In genomic region chr7:16920150-16920579, GRCm38 (mm10) we compare ENCODE assay signal across 9 mouse cellular contexts. TPM values are rescaled to one million over a fixed set of nuclear protein-coding genes. Genes with fewer than 3 reads are reported as not detected.
A peak's percentile ranks its signal among the peaks of the same experiment; 100 is the strongest.
DNase-seq lines count a peak whose midpoint lies in the region; ATAC-seq lines count a peak whose summit lies in the region.
"Had no signal": no experiment of that assay in that cellular context is flagged by ENCODE, and none has a peak within 500 bp of the region (broad histone marks: within the 10 kb centered on the region; RNA-seq: fewer than 3 reads in every experiment).

No protein-coding gene starts in this region.

- peak overlapping the region; percentile 17 for H3K4me2 ChIP-seq in embryonic facial prominence, embryonic 14.5 days (ENCODE audit: low read depth, low read length)
- peak overlapping the region; percentile 82 for H3K4me2 ChIP-seq in hindbrain, embryonic 13.5 days
- H3K4me2 ChIP-seq in midbrain, embryonic 15.5 days = peak overlapping the region; percentile 98

- DNase-seq in layer of hippocampus, adult 11-12 months (ENCODE audit: low spot score) = peak; percentile 45
- DNase-seq in layer of hippocampus, adult 8-10 months (ENCODE audit: low spot score in 2 of 2) = no peak
- no peak for DNase-seq in embryonic facial prominence, embryonic 14.5 days (ENCODE audit: low spot score)
- DNase-seq in frontal cortex, postnatal 10 days (ENCODE audit: low spot score in 2 of 2) = no peak
- no peak for DNase-seq in spleen, adult 12 weeks (ENCODE audit: low spot score)
- DNase-seq in urinary bladder, postnatal 25 days (ENCODE audit: low spot score) = no peak

- no peak for ATAC-seq in embryonic facial prominence, embryonic 14.5 days (ENCODE audit: low read depth)
- no peak for ATAC-seq in hindbrain, embryonic 13.5 days (ENCODE audit: low FRiP score)
- no peak for ATAC-seq in midbrain, embryonic 15.5 days (replicated peaks)

- H3K9ac ChIP-seq in embryonic facial prominence, embryonic 14.5 days (ENCODE audit: low read depth, low read length) = peak overlapping the region; percentile 45; the same call in 1 of the 2 replicates
- peak overlapping the region; percentile 70 for H3K9ac ChIP-seq in hindbrain, embryonic 13.5 days
- peak overlapping the region; percentile 27 for H3K9ac ChIP-seq in midbrain, embryonic 15.5 days

- H3K9me3 ChIP-seq in embryonic facial prominence, embryonic 14.5 days (ENCODE audit: control insufficient read depth, low read length) = no peaks in the 10 kb centered on the region
- no peaks in the 10 kb centered on the region for H3K9me3 ChIP-seq in hindbrain, embryonic 13.5 days
- H3K9me3 ChIP-seq in midbrain, embryonic 15.5 days = no peaks in the 10 kb centered on the region

- peak overlapping the region; percentile 8; the same call in 1 of the 2 replicates for H3K4me3 ChIP-seq in embryonic facial prominence, embryonic 14.5 days (ENCODE audit: low read depth, low read length)
- peak overlapping the region; percentile 21 for H3K4me3 ChIP-seq in hindbrain, embryonic 13.5 days
- peak overlapping the region; percentile 13 for H3K4me3 ChIP-seq in midbrain, embryonic 15.5 days

- H3K27ac ChIP-seq in embryonic facial prominence, embryonic 14.5 days (replicated peaks; ENCODE audit: low read depth, low read length) = peak overlapping the region; percentile 39
- peak overlapping the region; percentile 50; the same call in 1 of the 2 replicates for H3K27ac ChIP-seq in hindbrain, embryonic 13.5 days
- H3K27ac ChIP-seq in midbrain, embryonic 15.5 days = peak overlapping the region; percentile 49; the same call in 1 of the 2 replicates

- H3K4me1 ChIP-seq in embryonic facial prominence, embryonic 14.5 days (ENCODE audit: control insufficient read depth, insufficient read depth, low read length) = peaks cover 38% of the 10 kb centered on the region
- peaks cover 67% of the 10 kb centered on the region for H3K4me1 ChIP-seq in hindbrain, embryonic 13.5 days (replicated peaks)
- H3K4me1 ChIP-seq in midbrain, embryonic 15.5 days = peaks cover 48% of the 10 kb centered on the region

- H3K27me3 ChIP-seq in embryonic facial prominence, embryonic 14.5 days (replicated peaks; ENCODE audit: control insufficient read depth, insufficient read depth, low read length) = no peaks in the 10 kb centered on the region
- H3K27me3 ChIP-seq in hindbrain, embryonic 13.5 days = no peaks in the 10 kb centered on the region
- no peaks in the 10 kb centered on the region for H3K27me3 ChIP-seq in midbrain, embryonic 15.5 days (replicated peaks)

- WGBS in embryonic facial prominence, embryonic 14.5 days = 68% methylated on average over 7 of the region's 7 CpGs
- 78% methylated on average over 7 of the region's 7 CpGs for WGBS in hindbrain, embryonic 13.5 days
- 81% methylated on average over 7 of the region's 7 CpGs for WGBS in midbrain, embryonic 15.5 days

- peaks cover 50% of the 10 kb centered on the region for H3K36me3 ChIP-seq in embryonic facial prominence, embryonic 14.5 days (ENCODE audit: control insufficient read depth, insufficient read depth, low read length)
- peaks cover 56% of the 10 kb centered on the region for H3K36me3 ChIP-seq in hindbrain, embryonic 13.5 days
- H3K36me3 ChIP-seq in midbrain, embryonic 15.5 days (replicated peaks) = peaks cover 27% of the 10 kb centered on the region

RNA-seq across cellular contexts. Expression of gene Calm3, which starts 3.7 kb away (rescaled TPM):
- 1,000 to 10,000 TPM; 1,722 to 2,104 (median 1,900) TPM for total RNA-seq in layer of hippocampus, adult 8-10 months (2022)
- 164 and 189 TPM in 2 replicates for polyA plus RNA-seq in embryonic facial prominence, embryonic 14.5 days (2014; fragmentation: Nextera tagmentation; extraction: Ambion mirVana)
- 307 and 317 TPM in 2 replicates for polyA plus RNA-seq in hindbrain, embryonic 13.5 days (2015; fragmentation: Nextera tagmentation; extraction: Ambion mirVana)
- 351 and 370 TPM in 2 replicates for polyA plus RNA-seq in midbrain, embryonic 15.5 days (2015; fragmentation: Nextera tagmentation; extraction: Ambion mirVana)

RNA-seq across cellular contexts. Expression of gene Ptgir, which starts 13.9 kb away (rescaled TPM):
- not detected for total RNA-seq in layer of hippocampus, adult 8-10 months (2022)
- 1.8 and 1.9 TPM in 2 replicates for polyA plus RNA-seq in embryonic facial prominence, embryonic 14.5 days (2014; fragmentation: Nextera tagmentation; extraction: Ambion mirVana)
- polyA plus RNA-seq in hindbrain, embryonic 13.5 days (2015; fragmentation: Nextera tagmentation; extraction: Ambion mirVana) = 0.78 and 0.83 TPM in 2 replicates
- 0.42 and 0.43 TPM in 2 replicates for polyA plus RNA-seq in midbrain, embryonic 15.5 days (2015; fragmentation: Nextera tagmentation; extraction: Ambion mirVana)

RNA-seq across cellular contexts. Expression of gene Pnmal2, which starts 24.3 kb away (rescaled TPM):
- total RNA-seq in layer of hippocampus, adult 8-10 months (2022) = 100 to 1,000 TPM; 311 to 360 (median 338) TPM
- 20.9 and 21.9 TPM in 2 replicates for polyA plus RNA-seq in embryonic facial prominence, embryonic 14.5 days (2014; fragmentation: Nextera tagmentation; extraction: Ambion mirVana)
- 110 and 117 TPM in 2 replicates for polyA plus RNA-seq in hindbrain, embryonic 13.5 days (2015; fragmentation: Nextera tagmentation; extraction: Ambion mirVana)
- 198 and 205 TPM in 2 replicates for polyA plus RNA-seq in midbrain, embryonic 15.5 days (2015; fragmentation: Nextera tagmentation; extraction: Ambion mirVana)

RNA-seq across cellular contexts. Expression of gene Gng8, which starts 28.6 kb away (rescaled TPM):
- total RNA-seq in layer of hippocampus, adult 8-10 months (2022) = 1 to 10 TPM; 1.3 to 3.4 (median 2.5) TPM
- polyA plus RNA-seq in embryonic facial prominence, embryonic 14.5 days (2014; fragmentation: Nextera tagmentation; extraction: Ambion mirVana) = 27.0 and 29.1 TPM in 2 replicates
- polyA plus RNA-seq in hindbrain, embryonic 13.5 days (2015; fragmentation: Nextera tagmentation; extraction: Ambion mirVana) = 6.1 and 8.2 TPM in 2 replicates
- polyA plus RNA-seq in midbrain, embryonic 15.5 days (2015; fragmentation: Nextera tagmentation; extraction: Ambion mirVana) = 9.7 and 16.6 TPM in 2 replicates

RNA-seq across cellular contexts. Expression of gene Pnmal1, which starts 39.3 kb away (rescaled TPM):
- 100 to 1,000 TPM in 2 of 4 experiments, 10 to 100 TPM in 2; 93.0 to 128 (median 106) TPM for total RNA-seq in layer of hippocampus, adult 8-10 months (2022)
- 2.1 and 2.3 TPM in 2 replicates for polyA plus RNA-seq in embryonic facial prominence, embryonic 14.5 days (2014; fragmentation: Nextera tagmentation; extraction: Ambion mirVana)
- polyA plus RNA-seq in hindbrain, embryonic 13.5 days (2015; fragmentation: Nextera tagmentation; extraction: Ambion mirVana) = 42.0 and 44.5 TPM in 2 replicates
- polyA plus RNA-seq in midbrain, embryonic 15.5 days (2015; fragmentation: Nextera tagmentation; extraction: Ambion mirVana) = 74.5 and 76.1 TPM in 2 replicates
- polyA plus RNA-seq: spleen, adult 2 months had no signal

Comparison
In these comparisons a context has a peak if more than half of its experiments do, and no peak if none do; other contexts are left out.
1. H3K4me2 ChIP-seq: peak in every context shown above with its lines; median percentile 98 in midbrain, embryonic 15.5 days; 82 in hindbrain, embryonic 13.5 days; 17 in embryonic facial prominence, embryonic 14.5 days.